Mouse (Mus musculus): ENCODE measurements around the gene Krt34. TPM values are rescaled to one million over a fixed set of nuclear protein-coding genes. Genes with fewer than 3 reads are reported as not detected.

The Krt34 gene
- total RNA-seq, 2 experiments from 2014 or later = not detected

DNA sequence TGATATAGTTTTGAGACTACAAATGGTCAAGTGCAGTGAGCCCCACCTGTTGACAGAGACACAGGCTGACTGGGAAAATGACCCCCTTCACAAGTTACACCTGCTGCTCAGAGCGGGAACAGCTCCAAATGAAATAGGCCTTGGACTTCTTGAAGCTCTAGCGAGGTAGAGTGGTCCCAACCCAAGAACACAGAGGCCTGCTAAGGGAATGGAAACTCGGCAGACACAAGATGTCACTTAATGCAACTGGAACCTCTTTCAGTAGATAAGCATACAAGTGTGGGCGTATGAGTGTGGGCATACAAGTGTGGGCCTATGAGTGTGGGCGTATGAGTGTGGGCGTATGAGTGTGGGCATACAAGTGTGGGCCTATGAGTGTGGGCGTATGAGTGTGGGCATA is 42.3 kb downstream of the Krt34 start:
- no peak for DNase-seq

DNA sequence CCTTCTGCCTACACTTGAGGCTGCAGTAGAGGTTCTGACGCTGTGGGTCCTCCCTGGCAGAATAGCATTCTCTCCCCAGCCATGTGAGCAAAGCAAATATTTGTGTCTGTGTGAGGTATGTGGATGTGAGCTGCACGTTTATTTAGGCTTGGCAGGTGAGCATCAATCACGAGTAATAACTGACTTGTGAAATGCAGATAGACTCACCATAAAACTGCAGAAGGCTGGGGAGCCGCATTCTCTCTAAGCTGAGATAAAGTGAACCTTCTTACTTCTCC is 47.0 kb downstream of the Krt34 start:
- DNase-seq = no peak

DNA sequence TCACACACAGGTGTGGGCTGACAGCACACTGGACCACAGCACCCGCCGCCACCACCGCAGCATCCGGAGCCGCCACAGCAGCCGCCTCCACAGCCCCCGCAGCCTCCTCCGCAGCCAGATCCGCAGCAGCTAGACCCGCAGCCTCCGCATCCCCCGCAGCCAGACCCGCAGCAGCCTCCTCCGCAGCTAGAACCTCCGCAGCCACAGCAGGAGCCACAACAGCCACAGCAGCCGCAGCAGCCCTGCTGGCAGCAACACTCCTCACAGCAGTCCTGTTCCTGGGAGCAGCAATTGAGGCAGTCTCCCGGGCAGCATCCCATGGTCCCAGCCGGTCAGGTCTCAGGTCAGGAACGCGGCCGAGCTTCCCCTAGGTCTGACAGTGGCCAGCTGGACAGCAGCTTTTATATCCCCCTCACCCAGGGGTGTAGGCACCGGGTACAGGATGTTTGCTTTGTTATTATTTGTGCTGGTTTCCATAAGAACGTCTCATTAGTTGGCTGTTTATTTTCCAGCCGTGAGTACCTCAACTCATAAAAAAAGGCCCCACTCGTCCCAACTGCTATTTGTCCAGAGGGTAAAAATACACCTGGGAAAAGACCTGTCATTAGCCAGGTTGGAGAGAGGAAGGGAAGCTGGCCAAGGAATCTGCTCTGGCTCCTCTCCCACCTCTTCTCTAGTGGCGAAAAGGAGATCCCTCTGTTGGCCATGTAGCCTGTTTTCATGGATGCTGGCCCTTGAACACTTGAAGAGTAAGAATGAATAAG is 47.6 kb downstream of the Krt34 start, which contains the start of gene Krtap17-1:
Gene Krtap17-1 (minus strand): TSS at position 375 of the 764 bp plus-strand sequence.
- DNase-seq = no peak

DNA sequence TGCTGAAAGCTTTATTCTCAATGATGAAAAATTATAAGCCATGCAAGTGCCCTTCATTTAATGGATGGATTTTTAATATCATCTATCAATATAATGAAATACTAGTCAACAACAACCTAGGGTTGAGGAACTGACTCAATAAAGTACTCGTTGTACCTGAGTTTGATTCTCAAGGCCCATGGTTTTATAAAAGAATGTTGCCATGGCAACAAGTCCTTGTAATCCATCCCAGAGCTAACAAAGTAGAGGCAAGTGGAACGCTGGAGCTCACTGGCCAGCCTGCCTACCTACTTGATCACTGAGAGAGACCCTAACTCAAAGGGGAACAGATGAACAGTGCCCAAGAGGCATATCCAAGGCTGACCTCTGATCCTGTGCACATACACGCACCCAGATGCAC is 50.8 kb downstream of the Krt34 start:
- DNase-seq = no peak

DNA sequence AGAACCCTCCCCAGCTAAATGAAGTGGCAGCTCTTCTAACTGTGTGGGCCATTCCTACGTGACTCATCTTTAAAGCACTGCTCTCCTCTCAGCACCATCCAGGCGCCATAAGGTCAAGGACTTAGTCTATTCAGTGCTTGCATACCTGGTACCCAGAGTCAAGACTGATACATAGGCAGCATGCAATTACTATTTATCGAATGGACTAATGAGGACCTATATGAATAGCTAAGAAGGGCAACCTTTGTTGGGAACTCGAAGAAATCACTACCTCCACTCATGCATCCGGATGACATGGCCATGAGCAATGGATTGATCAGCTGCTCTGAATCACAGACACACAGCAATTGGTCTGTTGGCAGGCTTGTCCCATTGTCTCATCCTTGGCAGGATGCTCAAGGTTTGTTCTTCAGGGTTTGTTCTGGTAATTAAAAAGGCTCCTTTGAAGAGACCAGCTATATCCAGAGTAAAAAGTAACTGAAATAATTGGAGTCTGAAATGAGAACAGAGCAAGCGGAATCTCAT is 51.4 kb downstream of the Krt34 start:
- DNase-seq = no peak

DNA sequence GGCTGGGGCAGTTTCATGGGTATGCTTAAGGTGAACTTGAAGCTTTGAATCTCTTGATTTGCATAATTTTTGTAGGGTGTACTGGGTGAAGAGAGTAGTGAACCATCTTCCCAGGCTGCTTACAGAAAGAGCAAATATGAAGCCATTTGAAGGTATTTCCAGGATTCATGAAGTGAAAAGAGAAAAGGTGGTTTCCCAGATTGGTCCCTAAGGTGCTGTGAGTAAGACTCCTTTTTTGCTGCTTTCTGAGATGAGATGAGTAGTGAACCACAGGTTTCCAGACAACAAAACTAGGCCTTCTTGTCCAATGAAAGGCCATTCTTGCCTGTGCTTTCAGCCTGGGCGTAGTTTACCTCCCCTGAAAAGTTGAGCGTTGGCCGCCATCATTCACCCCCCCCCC is 52.8 kb downstream of the Krt34 start:
- DNase-seq = no peak

Other genes starting within 250 kb of the Krt34 start
- gene Gm11596, start 248.1 kb downstream of the Krt34 start, total RNA-seq (2021) = not detected
- gene Gm11569, start 242.6 kb downstream of the Krt34 start, total RNA-seq (2021) = not detected
- not detected for gene Gm11554, start 237.1 kb downstream of the Krt34 start, total RNA-seq (2021)
- gene Krtap4-13, start 231.7 kb downstream of the Krt34 start, total RNA-seq (2021) = not detected
- not detected for gene Gm11564, start 225.9 kb downstream of the Krt34 start, total RNA-seq (2021)
- not detected for gene 2300003K06Rik, start 203.5 kb downstream of the Krt34 start, total RNA-seq (2021)
- gene Krtap4-16, start 189.9 kb downstream of the Krt34 start, total RNA-seq (2021) = not detected
- not detected for gene Gm11568, start 183.6 kb downstream of the Krt34 start, total RNA-seq (2021)
- gene Gm11559, start 177.1 kb downstream of the Krt34 start, total RNA-seq (2021) = not detected
- gene Krtap9-1, start 168.2 kb downstream of the Krt34 start, total RNA-seq (2021) = not detected
- gene Gm11567, start 162.4 kb downstream of the Krt34 start, total RNA-seq (2021) = not detected
- not detected for gene Krtap31-1, start 133.6 kb downstream of the Krt34 start, total RNA-seq (2021)
- not detected for gene Gm11565, start 126.8 kb downstream of the Krt34 start, total RNA-seq (2021)
- not detected for gene Krtap31-2, start 105.3 kb downstream of the Krt34 start, total RNA-seq (2021)
- not detected for gene Krtap9-5, start 93.1 kb downstream of the Krt34 start, total RNA-seq (2021)
- gene Krtap29-1, start 62.5 kb downstream of the Krt34 start, total RNA-seq (2021) = not detected
- not detected for gene Krtap16-1, start 55.0 kb downstream of the Krt34 start, total RNA-seq (2021)
- not detected for gene Krtap17-1, start 47.6 kb downstream of the Krt34 start, total RNA-seq (2021)
- gene Krt33a, start 25.3 kb downstream of the Krt34 start, total RNA-seq (2021) = not detected
- not detected for gene Krt33b, start 11.7 kb downstream of the Krt34 start, total RNA-seq (2021)
- gene Krt31, start 9.0 kb upstream of the Krt34 start, total RNA-seq (2021) = not detected
- not detected for gene Krt32, start 46.7 kb upstream of the Krt34 start, total RNA-seq (2021)
- not detected for gene Krt35, start 54.7 kb upstream of the Krt34 start, total RNA-seq (2021)
- gene Krt36, start 64.1 kb upstream of the Krt34 start, total RNA-seq (2021) = not detected
- gene Krt13, start 80.0 kb upstream of the Krt34 start, total RNA-seq (2021) = not detected
- under 1 TPM; 0.23 to 0.40 TPM for gene Krt15, start 94.4 kb upstream of the Krt34 start, total RNA-seq (2021)
- under 1 TPM; 0.23 to 0.52 TPM for gene Krt19, start 107.1 kb upstream of the Krt34 start, total RNA-seq (2021)
- gene Krt9, start 151.7 kb upstream of the Krt34 start, total RNA-seq (2021) = 1 to 10 TPM; 2.5 to 2.7 TPM
- not detected for gene Krt14, start 166.0 kb upstream of the Krt34 start, total RNA-seq (2021)
- gene Krt16, start 207.3 kb upstream of the Krt34 start, total RNA-seq (2021) = not detected
- not detected for gene Krt17, start 219.5 kb upstream of the Krt34 start, total RNA-seq (2021)
- not detected for gene Krt42, start 228.3 kb upstream of the Krt34 start, total RNA-seq (2021)

Data from layer of hippocampus, postnatal 36 days (tissue).